Mouse (Mus musculus) liver, adult 2 months (tissue): ENCODE results near the gene Dlgap5.

Experiments used
- CTCF ChIP-seq: fragments of 200-500 bp; IDR thresholded peaks from 2 replicates; pipeline ENCODE4 v1.5.1; 2011; ENCODE audit warnings: low read depth, low read length, control low read depth
- POLR2A ChIP-seq: fragments of 200-500 bp; IDR thresholded peaks from 2 replicates; pipeline ENCODE4 v1.6.1; 2011; ENCODE audit warnings: low read length, control low read depth; ENCODE audit not compliant: insufficient read depth; ENCODE audit errors: extremely low read depth

GRCm38 (mm10) chr14:47369741-47370140 lies 48.5 kb downstream of the Dlgap5 start:
- TF ChIP-seq POLR2A (no peak), CTCF (no peak)
